Mouse (Mus musculus): Measurements from ENCODE around the gene Gtf2h3.
A peak's percentile ranks its signal among the peaks of the same experiment; 100 is the strongest.
"Not testable (repeated sequence)": the region's sequence is repeated elsewhere in the genome, so short reads cannot be mapped to it uniquely, and the experiment has no call there.

Gene Gtf2h3

GRCm38 (mm10) chr5:124578633-124579317, at the start of gene Gtf2h3, which contains the start of gene Eif2b1:
Gtf2h3 (plus strand) TSS chr5:124579140.
Eif2b1 (minus strand) TSS chr5:124579131.
- DNase-seq (ENCODE audit: low spot score in 2 of 2), result peak; percentile 87 to 96

DNA sequence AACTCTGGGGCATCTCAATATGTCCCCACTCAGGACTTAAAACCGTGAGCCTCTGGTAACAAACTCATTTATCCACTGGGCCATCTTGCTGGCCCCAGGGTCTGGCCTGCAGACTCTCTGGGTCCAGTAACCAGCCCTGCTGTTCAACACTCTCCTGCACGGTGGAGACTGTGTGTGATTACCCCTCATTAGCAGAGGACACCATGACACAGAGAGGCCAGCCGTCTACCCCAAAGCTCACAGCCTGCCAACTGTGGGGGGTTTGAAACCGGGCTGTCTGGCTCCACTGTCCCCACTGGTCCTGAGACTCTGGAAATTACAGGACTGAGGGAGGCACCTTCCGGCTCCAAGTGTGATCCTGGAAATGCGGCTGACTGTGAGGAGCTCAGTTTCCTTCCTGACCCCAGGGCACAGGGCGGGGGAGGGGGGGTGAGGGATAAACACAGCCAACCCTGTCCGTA, 49.7 kb upstream of the Gtf2h3 start:
- no peak for DNase-seq (ENCODE audit: low spot score in 2 of 2)

DNA sequence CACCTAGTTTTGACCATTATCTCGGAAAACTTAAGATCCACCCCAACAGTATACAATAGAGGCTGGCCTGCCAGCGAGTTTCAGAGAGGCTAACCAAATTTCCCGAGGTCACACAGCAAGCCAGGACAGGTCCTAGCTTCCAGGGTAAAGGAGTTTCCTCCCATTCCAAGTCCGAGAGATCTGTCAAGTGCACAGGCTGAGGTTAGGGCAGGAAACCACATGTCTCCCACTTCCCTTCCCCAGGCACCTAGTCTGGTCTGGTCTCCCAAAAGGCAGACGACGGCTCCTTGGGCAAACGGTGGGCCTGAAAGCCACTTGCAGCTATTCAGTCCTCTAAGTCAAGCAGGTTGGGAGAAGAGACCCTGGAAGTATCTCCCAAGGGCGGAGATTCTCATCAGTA, 49.2 kb upstream of the Gtf2h3 start:
- DNase-seq (ENCODE audit: low spot score in 2 of 2), result no peak

DNA sequence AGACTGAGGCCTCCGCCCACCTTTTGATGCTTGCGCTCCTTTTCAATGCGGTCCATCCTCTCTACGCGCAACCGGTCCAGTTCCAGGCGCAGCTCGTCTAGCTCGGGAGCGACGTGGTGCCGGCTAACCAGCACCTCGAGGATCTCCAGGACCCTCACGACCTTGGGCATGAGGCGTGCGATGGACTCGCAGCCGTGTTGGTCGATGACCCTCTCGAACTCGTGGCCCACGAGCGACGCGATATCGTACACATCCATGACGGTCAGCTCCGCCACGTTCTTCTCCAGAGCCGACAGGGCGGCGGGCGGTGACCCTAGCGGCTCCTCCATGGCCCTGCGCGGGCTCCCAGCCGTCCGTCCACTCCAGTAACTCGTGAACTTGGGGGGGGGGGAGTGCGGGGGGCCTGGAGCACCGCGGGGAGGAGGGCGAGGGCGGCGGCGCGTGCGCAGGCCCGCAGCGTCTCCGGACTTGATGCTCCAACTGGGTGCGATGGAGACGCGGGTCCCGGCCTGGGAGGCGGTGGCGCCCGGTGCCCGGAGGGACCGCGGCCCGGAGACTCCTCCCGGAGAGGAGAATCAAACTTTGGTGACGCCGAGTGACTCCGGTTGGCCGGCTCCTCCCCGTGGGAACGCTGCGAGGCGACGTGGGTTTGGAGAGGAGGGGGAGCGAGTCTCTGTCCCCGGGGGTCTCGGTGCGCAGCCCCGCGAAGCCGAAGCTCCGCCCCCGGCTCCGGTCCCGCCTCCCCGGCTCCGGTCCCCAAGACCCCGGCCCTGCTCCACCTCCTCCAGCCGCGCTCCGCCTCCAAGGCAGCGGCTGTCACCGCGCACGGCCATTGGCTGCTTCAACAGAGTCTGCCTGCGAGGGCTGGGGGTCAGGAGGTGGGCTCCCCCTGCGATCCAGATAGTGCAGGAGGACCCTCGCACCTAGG, 48.0 kb upstream of the Gtf2h3 start, which contains the start of gene Rilpl1:
TSS of gene Rilpl1 (minus strand) at position 737 of the 928 bp plus-strand sequence.
- peak; percentile 47 to 66 for DNase-seq (ENCODE audit: low spot score in 2 of 2)

DNA sequence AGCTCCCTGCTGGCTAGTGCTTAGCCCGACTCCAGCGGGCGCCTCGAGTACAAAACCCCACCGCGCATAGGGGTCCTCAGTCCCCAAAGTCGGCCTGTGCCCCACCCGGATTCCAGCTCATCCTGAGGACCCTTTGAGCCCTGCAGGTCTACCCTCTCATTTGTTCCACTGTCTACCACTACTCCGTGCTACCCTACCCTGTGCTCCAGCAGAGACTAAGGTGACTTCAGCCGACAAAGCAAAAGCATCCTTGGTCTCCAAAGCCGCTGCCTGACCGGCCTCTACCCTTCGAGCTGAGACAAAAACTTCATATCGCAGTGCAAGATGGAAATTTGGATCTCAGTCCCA, 47.4 kb upstream of the Gtf2h3 start:
- no peak for DNase-seq (ENCODE audit: low spot score in 2 of 2)

- no peak for DNase-seq (ENCODE audit: low spot score in 2 of 2)
Measured at GRCm38 (mm10) chr5:124532451-124532850, 46.5 kb upstream of the Gtf2h3 start.

DNA sequence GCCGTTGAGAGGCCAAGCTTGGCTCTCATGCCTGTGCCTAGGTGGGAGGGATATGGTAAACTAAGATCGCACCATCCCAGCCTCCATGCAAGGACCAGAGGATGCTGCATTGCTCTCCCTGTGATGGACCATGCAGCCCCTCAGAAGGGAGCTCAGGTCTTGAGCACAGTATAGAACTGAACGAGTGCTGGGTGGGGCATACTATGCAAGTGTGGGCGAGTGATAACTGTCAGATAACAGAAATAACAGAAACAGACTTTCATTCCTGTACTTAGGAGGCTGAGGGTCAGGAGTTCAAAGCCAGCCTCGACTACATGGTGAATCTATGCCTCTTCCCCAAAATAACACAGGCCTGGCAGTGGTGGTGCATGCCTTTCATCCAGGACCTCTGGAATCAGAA, 43.9 kb upstream of the Gtf2h3 start:
- no peak for DNase-seq (ENCODE audit: low spot score in 2 of 2)

- DNase-seq (ENCODE audit: low spot score in 2 of 2), result peak in 1 of 2 experiments; percentile 16
Measured at GRCm38 (mm10) chr5:124536776-124537175, 42.2 kb upstream of the Gtf2h3 start.

- DNase-seq (ENCODE audit: low spot score in 2 of 2), result peak; percentile 38 to 71
Measured at GRCm38 (mm10) chr5:124538813-124539792, 39.8 kb upstream of the Gtf2h3 start.

GRCm38 (mm10) chr5:124539905-124540304, 39.0 kb upstream of the Gtf2h3 start:
- DNase-seq (ENCODE audit: low spot score in 2 of 2), result no peak

DNA sequence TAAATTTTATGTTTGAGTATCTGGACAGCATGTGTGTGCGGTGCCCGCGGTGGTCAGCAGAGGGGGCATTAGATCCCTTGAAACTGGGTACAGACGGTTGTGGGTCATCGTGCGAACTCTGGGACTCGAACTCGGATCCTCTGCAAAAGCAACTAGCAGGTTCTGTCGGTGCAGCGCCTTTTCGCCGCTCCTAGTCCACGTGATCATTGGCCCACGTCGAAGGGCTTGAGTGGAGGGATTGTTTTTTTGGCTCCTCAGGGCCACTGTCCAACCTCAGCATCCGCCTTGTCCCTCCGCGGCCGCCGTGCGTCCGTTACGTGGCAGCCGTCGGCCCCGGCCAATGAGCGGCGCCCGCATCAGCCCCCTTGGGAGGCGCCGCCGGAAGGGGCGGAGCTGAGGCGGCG, 38.6 kb upstream of the Gtf2h3 start, which contains the start of gene Tmed2:
TSS of gene Tmed2 (plus strand) at position 313 of the 404 bp plus-strand sequence.
- DNase-seq (ENCODE audit: low spot score in 2 of 2), result peak; percentile 84 to 94

- peak; percentile 73 to 76 for DNase-seq (ENCODE audit: low spot score in 2 of 2)
Measured at GRCm38 (mm10) chr5:124540905-124541601, 37.9 kb upstream of the Gtf2h3 start.

- no peak for DNase-seq (ENCODE audit: low spot score in 2 of 2)
Measured at GRCm38 (mm10) chr5:124541602-124541973, 37.4 kb upstream of the Gtf2h3 start.

DNA sequence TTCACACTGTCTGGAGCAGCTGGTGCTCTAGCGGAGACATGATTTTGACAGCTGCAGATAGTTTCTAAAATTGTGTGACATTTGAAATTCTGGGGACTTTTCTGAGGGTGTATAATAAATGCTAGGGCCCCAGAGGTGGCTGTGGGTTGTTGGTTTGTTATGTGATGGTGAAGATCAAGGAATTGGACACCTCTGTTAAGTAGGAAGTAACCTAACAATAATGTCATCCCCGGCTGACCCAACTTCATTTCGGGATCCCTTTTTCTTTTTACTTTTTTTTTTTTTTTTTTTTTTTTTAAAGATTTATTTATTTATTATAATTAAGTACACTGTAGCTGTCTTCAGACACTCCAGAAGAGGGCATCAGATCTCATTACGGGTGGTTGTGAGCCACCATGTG, 28.2 kb upstream of the Gtf2h3 start:
- not testable (repeated sequence) for DNase-seq (ENCODE audit: low spot score in 2 of 2)

GRCm38 (mm10) chr5:124551349-124552093, 27.4 kb upstream of the Gtf2h3 start:
- DNase-seq (ENCODE audit: low spot score in 2 of 2), result not testable (repeated sequence)

GRCm38 (mm10) chr5:124552094-124552472, 26.9 kb upstream of the Gtf2h3 start:
- no peak for DNase-seq (ENCODE audit: low spot score in 2 of 2)

- peak; percentile 87 to 91 for DNase-seq (ENCODE audit: low spot score in 2 of 2)
Measured at GRCm38 (mm10) chr5:124552558-124553307, 26.2 kb upstream of the Gtf2h3 start, which contains the start of gene Ddx55. Ddx55 (plus strand) TSS chr5:124552864.

- no peak for DNase-seq (ENCODE audit: low spot score in 2 of 2)
Measured at GRCm38 (mm10) chr5:124553607-124554006, 25.3 kb upstream of the Gtf2h3 start.

DNA sequence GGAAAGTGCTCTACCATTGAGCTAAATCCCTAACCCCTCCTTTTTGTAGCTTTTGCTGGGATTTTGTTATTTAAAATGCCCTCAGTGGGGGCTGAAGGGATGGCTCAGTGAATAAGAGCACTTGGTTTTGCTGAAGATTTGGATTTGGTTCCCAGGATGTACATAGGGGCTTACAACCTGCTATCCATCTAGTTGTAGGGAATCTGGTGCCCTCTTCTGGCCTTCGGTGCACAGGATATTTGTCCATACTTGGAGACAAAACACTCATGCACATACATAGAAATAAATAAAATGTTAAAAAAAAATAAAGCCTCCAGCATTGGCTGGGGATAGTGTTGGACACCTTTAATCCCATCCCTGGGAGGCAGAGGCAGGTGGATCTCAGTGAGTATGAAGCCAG, 23.8 kb upstream of the Gtf2h3 start:
- DNase-seq (ENCODE audit: low spot score in 2 of 2), result no peak
